Mouse (Mus musculus): Measurements from ENCODE around the gene Ube2dnl1. TPM values are rescaled to one million over a fixed set of nuclear protein-coding genes. Genes with fewer than 3 reads are reported as not detected.

Gene Ube2dnl1
- not detected in 2 replicates for total RNA-seq (2014; fragmentation: Nextera tagmentation)
- total RNA-seq (2017): not detected in 2 replicates
- not detected in 2 replicates for polyA plus RNA-seq (2012)

GRCm38 (mm10) chrX:114904712-114905111, at the start of gene Ube2dnl1:
TSS of gene Ube2dnl1 (plus strand) at chrX:114905012.
- no peaks in the 10 kb centered on the region for H3K9me3 ChIP-seq (replicated peaks)
- H3K36me3 ChIP-seq (replicated peaks): no peaks in the 10 kb centered on the region
- TF ChIP-seq POLR2AphosphoS5 (IDR thresholded peaks at IDR 0.05; ENCODE audit: insufficient replicate concordance, low read depth, low read length) (no peak), GATA1 (IDR thresholded peaks at IDR 0.05; ENCODE audit: borderline replicate concordance, low read length) (no peak), TAL1 (conservative IDR thresholded peaks at IDR 0.05; ENCODE audit: low read depth, low read length) (no peak), CTCF (IDR thresholded peaks at IDR 0.05; ENCODE audit: low read depth, low read length) (no peak), GATA2 (IDR thresholded peaks at IDR 0.05; ENCODE audit: borderline replicate concordance, low read depth, low read length) (no peak)
- ATAC-seq (ENCODE audit: extremely low read depth, insufficient number of reproducible peaks, low FRiP score, poor library complexity, severe bottlenecking): no peak
- H3K27me3 ChIP-seq (ENCODE audit: insufficient read depth, low read length): no peaks in the 10 kb centered on the region
- no peak for DNase-seq (ENCODE audit: low spot score)
- no peak within 1 kb of the TSS for H3K4me3 ChIP-seq (ENCODE audit: low read depth, low read length)
- H3K4me1 ChIP-seq (ENCODE audit: insufficient read depth, low read depth, low read length): no peaks in the 10 kb centered on the region

- TF ChIP-seq TAL1 (conservative IDR thresholded peaks at IDR 0.05; ENCODE audit: low read depth, low read length) (no peak), POLR2AphosphoS5 (IDR thresholded peaks at IDR 0.05; ENCODE audit: insufficient replicate concordance, low read depth, low read length) (no peak), CTCF (IDR thresholded peaks at IDR 0.05; ENCODE audit: low read depth, low read length) (no peak), GATA2 (IDR thresholded peaks at IDR 0.05; ENCODE audit: borderline replicate concordance, low read depth, low read length) (no peak), GATA1 (IDR thresholded peaks at IDR 0.05; ENCODE audit: borderline replicate concordance, low read length) (no peak)
- H3K36me3 ChIP-seq (replicated peaks): no peaks in the 10 kb centered on the region
- ATAC-seq (ENCODE audit: extremely low read depth, insufficient number of reproducible peaks, low FRiP score, poor library complexity, severe bottlenecking): no peak
Observed at GRCm38 (mm10) chrX:114895489-114895888, 9.3 kb upstream of the Ube2dnl1 start.

GRCm38 (mm10) chrX:114897506-114897905, 7.3 kb upstream of the Ube2dnl1 start:
- no peaks in the 10 kb centered on the region for H3K36me3 ChIP-seq (replicated peaks)
- ATAC-seq (ENCODE audit: extremely low read depth, insufficient number of reproducible peaks, low FRiP score, poor library complexity, severe bottlenecking): no peak
- H3K9me3 ChIP-seq (replicated peaks): no peaks in the 10 kb centered on the region
- DNase-seq (ENCODE audit: low spot score): no peak
- TF ChIP-seq TAL1 (conservative IDR thresholded peaks at IDR 0.05; ENCODE audit: low read depth, low read length) (no peak), CTCF (IDR thresholded peaks at IDR 0.05; ENCODE audit: low read depth, low read length) (no peak), GATA2 (IDR thresholded peaks at IDR 0.05; ENCODE audit: borderline replicate concordance, low read depth, low read length) (no peak), GATA1 (IDR thresholded peaks at IDR 0.05; ENCODE audit: borderline replicate concordance, low read length) (no peak), POLR2AphosphoS5 (IDR thresholded peaks at IDR 0.05; ENCODE audit: insufficient replicate concordance, low read depth, low read length) (no peak)
- no peak overlapping the region for H3K4me3 ChIP-seq (ENCODE audit: low read depth, low read length)
- no peaks in the 10 kb centered on the region for H3K27me3 ChIP-seq (ENCODE audit: insufficient read depth, low read length)
- no peaks in the 10 kb centered on the region for H3K4me1 ChIP-seq (ENCODE audit: insufficient read depth, low read depth, low read length)

More at GRCm38 (mm10) chrX:114895489-114895888, 9.3 kb upstream of the Ube2dnl1 start:
- H3K9me3 ChIP-seq (replicated peaks): no peaks in the 10 kb centered on the region
- no peak overlapping the region for H3K4me3 ChIP-seq (ENCODE audit: low read depth, low read length)
- H3K27me3 ChIP-seq (ENCODE audit: insufficient read depth, low read length): no peaks in the 10 kb centered on the region
- H3K4me1 ChIP-seq (ENCODE audit: insufficient read depth, low read depth, low read length): no peaks in the 10 kb centered on the region
- no peak for DNase-seq (ENCODE audit: low spot score)

GRCm38 (mm10) chrX:114903391-114903790, 1.4 kb upstream of the Ube2dnl1 start:
- Histone ChIP-seq H3K4me3 (ENCODE audit: low read depth, low read length) (no peak overlapping the region), H3K27me3 (ENCODE audit: insufficient read depth, low read length) (no peaks in the 10 kb centered on the region), H3K9me3 (replicated peaks) (no peaks in the 10 kb centered on the region), H3K36me3 (replicated peaks) (no peaks in the 10 kb centered on the region), H3K4me1 (ENCODE audit: insufficient read depth, low read depth, low read length) (no peaks in the 10 kb centered on the region)
- DNase-seq (ENCODE audit: low spot score) (no peak), ATAC-seq (ENCODE audit: extremely low read depth, insufficient number of reproducible peaks, low FRiP score, poor library complexity, severe bottlenecking) (no peak)
- TF ChIP-seq CTCF (IDR thresholded peaks at IDR 0.05; ENCODE audit: low read depth, low read length): no peak

- no peak for TF ChIP-seq CTCF (IDR thresholded peaks at IDR 0.05; ENCODE audit: low read depth, low read length)
- TF ChIP-seq TAL1 (conservative IDR thresholded peaks at IDR 0.05; ENCODE audit: low read depth, low read length): no peak
- no peak for TF ChIP-seq GATA1 (IDR thresholded peaks at IDR 0.05; ENCODE audit: borderline replicate concordance, low read length)
- TF ChIP-seq POLR2AphosphoS5 (IDR thresholded peaks at IDR 0.05; ENCODE audit: insufficient replicate concordance, low read depth, low read length): no peak
- TF ChIP-seq GATA2 (IDR thresholded peaks at IDR 0.05; ENCODE audit: borderline replicate concordance, low read depth, low read length): no peak
- no peak within 1 kb of the TSS for H3K4me3 ChIP-seq (ENCODE audit: low read depth, low read length)
- no peaks in the 10 kb centered on the region for H3K27me3 ChIP-seq (ENCODE audit: insufficient read depth, low read length)
- ATAC-seq (ENCODE audit: extremely low read depth, insufficient number of reproducible peaks, low FRiP score, poor library complexity, severe bottlenecking) (no peak), DNase-seq (ENCODE audit: low spot score) (no peak)
- no peaks in the 10 kb centered on the region for H3K9me3 ChIP-seq (replicated peaks)
- H3K4me1 ChIP-seq (ENCODE audit: insufficient read depth, low read depth, low read length): no peaks in the 10 kb centered on the region
- H3K36me3 ChIP-seq (replicated peaks): no peaks in the 10 kb centered on the region
Observed at GRCm38 (mm10) chrX:114907282-114907681, 2.5 kb downstream of the Ube2dnl1 start, which contains the start of gene Ube2dnl2. TSS of gene Ube2dnl2 (plus strand) at chrX:114907582.

- ATAC-seq (ENCODE audit: extremely low read depth, insufficient number of reproducible peaks, low FRiP score, poor library complexity, severe bottlenecking) (no peak), DNase-seq (ENCODE audit: low spot score) (no peak)
- H3K36me3 ChIP-seq (replicated peaks): no peaks in the 10 kb centered on the region
- TF ChIP-seq POLR2AphosphoS5 (IDR thresholded peaks at IDR 0.05; ENCODE audit: insufficient replicate concordance, low read depth, low read length) (no peak), GATA2 (IDR thresholded peaks at IDR 0.05; ENCODE audit: borderline replicate concordance, low read depth, low read length) (no peak), TAL1 (conservative IDR thresholded peaks at IDR 0.05; ENCODE audit: low read depth, low read length) (no peak)
- no peaks in the 10 kb centered on the region for H3K4me1 ChIP-seq (ENCODE audit: insufficient read depth, low read depth, low read length)
- H3K9me3 ChIP-seq (replicated peaks): no peaks in the 10 kb centered on the region
- no peaks in the 10 kb centered on the region for H3K27me3 ChIP-seq (ENCODE audit: insufficient read depth, low read length)
- no peak overlapping the region for H3K4me3 ChIP-seq (ENCODE audit: low read depth, low read length)
Observed at GRCm38 (mm10) chrX:114955066-114955465, 50.3 kb downstream of the Ube2dnl1 start.

Other genes with a start within 250 kb of the Ube2dnl1 start
- gene Ube2dnl2, start 2.6 kb downstream of the Ube2dnl1 start, total RNA-seq (2014; fragmentation: Nextera tagmentation): not detected in 2 replicates
- not detected in 2 replicates for gene Ube2dnl2, start 2.6 kb downstream of the Ube2dnl1 start, total RNA-seq (2017)
- not detected in 2 replicates for gene Ube2dnl2, start 2.6 kb downstream of the Ube2dnl1 start, polyA plus RNA-seq (2012)